Mouse (Mus musculus): ENCODE results near the gene Sirt4. TPM values are rescaled to one million over a fixed set of nuclear protein-coding genes. Genes with fewer than 3 reads are reported as not detected.
A peak's percentile ranks its signal among the peaks of the same experiment; 100 is the strongest.

Gene Sirt4
- polyA plus RNA-seq, 1 experiment from 2014 or later = 18.7 TPM

DNA sequence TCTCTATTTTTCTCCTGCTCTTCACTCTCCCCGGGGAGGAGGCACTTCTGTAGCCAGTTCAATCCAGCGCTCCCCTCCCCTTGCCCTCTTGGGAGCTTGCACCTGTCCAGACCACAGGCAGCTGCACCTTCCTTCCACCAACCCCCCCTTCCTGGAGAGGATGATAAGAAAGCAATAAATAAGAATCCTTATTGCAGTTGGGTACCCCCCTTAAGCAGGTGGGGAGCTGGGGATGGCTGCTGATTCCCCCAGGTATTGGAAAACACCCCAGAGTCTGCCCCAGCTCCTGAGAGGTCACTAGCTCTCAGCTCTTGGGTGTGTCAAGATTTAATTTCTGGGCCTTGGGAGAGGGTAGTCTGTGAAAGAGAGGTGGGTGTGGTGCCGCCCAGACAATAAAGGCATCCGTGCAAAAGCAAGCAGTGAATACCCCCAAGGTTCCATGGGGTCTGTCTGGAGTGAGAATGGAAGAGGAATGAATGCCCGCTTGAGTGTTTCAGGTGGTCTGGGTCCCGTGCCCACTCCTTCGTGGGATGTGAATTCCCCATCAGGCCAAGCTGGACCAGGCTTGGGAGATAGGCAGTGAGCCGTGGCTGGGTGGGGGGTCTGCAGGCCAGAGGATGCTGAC is 48.7 kb downstream of the Sirt4 start:
- Histone ChIP-seq H3K27ac (ENCODE audit: low read length) (peak overlapping the region; percentile 35; the same call in 1 of the 2 replicates), H3K36me3 (ENCODE audit: control insufficient read depth, insufficient read depth) (no peaks in the 10 kb centered on the region), H3K4me2 (ENCODE audit: low read depth, low read length) (peak overlapping the region; percentile 86), H3K9ac (ENCODE audit: low read length) (peak overlapping the region; percentile 82), H3K27me3 (ENCODE audit: control insufficient read depth, insufficient read depth, low read length) (peaks cover 9% of the 10 kb centered on the region; the same call in 1 of the 2 replicates), H3K4me3 (ENCODE audit: low read length) (peak overlapping the region; percentile 57), H3K4me1 (ENCODE audit: control insufficient read depth, insufficient read depth, low read length) (peaks cover 9% of the 10 kb centered on the region), H3K9me3 (replicated peaks; ENCODE audit: control insufficient read depth, low read length) (no peaks in the 10 kb centered on the region)
- no peak for ATAC-seq (replicated peaks; ENCODE audit: extremely low read depth, insufficient read depth, low FRiP score)
- WGBS = 46% methylated on average over 8 of the region's 8 CpGs

DNA sequence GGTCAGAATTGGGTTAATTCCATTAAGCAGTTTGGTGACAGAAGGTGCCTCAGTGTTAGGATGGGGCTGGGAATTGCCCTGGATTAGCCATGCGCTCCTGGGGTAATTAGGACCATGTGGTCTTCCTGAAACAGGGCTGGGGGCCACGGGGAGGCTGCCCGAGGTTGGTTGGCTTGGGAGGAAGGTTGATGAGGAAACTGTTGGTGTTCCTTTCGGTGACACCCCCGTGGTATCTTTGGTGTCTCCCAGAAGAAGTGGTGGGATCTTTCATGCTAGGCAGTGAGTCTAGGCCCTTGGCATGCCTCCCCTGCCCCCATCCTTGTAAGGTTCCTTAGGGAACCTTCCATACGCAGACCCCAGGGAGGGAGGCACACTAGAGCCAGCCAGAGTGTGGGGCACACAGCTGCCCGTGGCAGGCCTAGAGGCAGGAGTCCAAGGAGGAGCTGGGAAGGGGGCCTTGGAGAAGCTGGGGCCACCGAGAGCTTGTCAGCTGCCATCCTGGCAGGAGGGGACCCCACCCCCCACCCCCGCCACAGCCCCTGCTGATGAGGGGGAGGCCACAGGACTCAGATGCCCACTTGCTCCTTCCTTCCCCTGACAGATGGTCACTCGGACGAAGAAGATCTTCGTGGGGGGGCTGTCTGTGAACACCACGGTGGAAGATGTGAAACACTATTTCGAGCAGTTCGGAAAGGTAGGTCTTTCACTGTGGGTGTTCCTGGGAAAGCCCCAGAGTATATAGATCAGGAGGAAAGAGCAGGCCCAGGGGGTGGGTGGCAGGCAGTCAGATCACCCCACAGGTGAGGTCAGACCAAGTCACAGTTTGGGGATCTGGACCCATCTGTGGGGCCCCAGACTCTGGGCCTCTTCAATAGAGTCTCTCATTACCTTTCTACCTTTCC is 49.4 kb downstream of the Sirt4 start:
- Histone ChIP-seq H3K9ac (ENCODE audit: low read length) (no peak overlapping the region; the same call in 1 of the 2 replicates), H3K36me3 (ENCODE audit: control insufficient read depth, insufficient read depth) (no peaks in the 10 kb centered on the region), H3K9me3 (replicated peaks; ENCODE audit: control insufficient read depth, low read length) (no peaks in the 10 kb centered on the region), H3K27ac (ENCODE audit: low read length) (no peak overlapping the region), H3K4me3 (ENCODE audit: low read length) (no peak overlapping the region), H3K4me2 (ENCODE audit: low read depth, low read length) (no peak overlapping the region), H3K4me1 (ENCODE audit: control insufficient read depth, insufficient read depth, low read length) (peaks cover 9% of the 10 kb centered on the region), H3K27me3 (ENCODE audit: control insufficient read depth, insufficient read depth, low read length) (peaks cover 11% of the 10 kb centered on the region; the same call in 1 of the 2 replicates)
- WGBS = 63% methylated on average over 15 of the region's 15 CpGs
- ATAC-seq (replicated peaks; ENCODE audit: extremely low read depth, insufficient read depth, low FRiP score) = no peak

DNA sequence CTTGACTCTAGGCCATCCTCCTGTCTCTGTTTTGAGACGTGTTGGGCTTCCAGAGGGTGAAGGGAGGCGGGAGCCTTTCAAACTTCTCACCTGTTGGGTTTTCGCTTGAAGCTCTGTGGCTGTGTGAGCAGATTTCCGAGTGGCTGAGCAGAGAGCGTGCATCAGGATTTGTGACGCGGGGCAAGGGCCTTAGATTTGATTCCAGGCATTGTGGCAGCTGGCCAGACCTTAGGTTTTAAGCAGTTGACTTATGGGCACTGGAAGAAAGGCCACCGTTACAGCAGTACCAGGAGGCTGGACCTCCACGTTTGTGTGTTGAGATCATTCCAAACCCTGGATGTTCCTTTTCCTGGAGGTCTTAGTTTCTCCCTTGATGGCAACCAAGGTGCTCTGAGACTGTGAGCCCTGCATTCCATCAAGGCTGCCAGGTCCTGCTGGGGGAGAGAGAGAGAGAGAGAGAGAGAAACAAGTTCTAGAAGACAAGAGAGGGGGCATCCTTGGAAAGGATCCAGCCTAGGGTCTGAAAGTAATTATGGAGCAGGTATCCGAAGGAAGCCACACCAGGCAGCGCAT is 50.2 kb downstream of the Sirt4 start:
- peaks cover 11% of the 10 kb centered on the region; the same call in 1 of the 2 replicates for H3K27me3 ChIP-seq (ENCODE audit: control insufficient read depth, insufficient read depth, low read length)
- 71% methylated on average over 11 of the region's 11 CpGs for WGBS
- no peak overlapping the region for H3K27ac ChIP-seq (ENCODE audit: low read length)
- no peaks in the 10 kb centered on the region for H3K36me3 ChIP-seq (ENCODE audit: control insufficient read depth, insufficient read depth)
- no peak overlapping the region for H3K4me2 ChIP-seq (ENCODE audit: low read depth, low read length)
- no peak for ATAC-seq (replicated peaks; ENCODE audit: extremely low read depth, insufficient read depth, low FRiP score)
- no peak overlapping the region for H3K9ac ChIP-seq (ENCODE audit: low read length)
- no peak overlapping the region for H3K4me3 ChIP-seq (ENCODE audit: low read length)
- H3K9me3 ChIP-seq (replicated peaks; ENCODE audit: control insufficient read depth, low read length) = no peaks in the 10 kb centered on the region
- peaks cover 9% of the 10 kb centered on the region for H3K4me1 ChIP-seq (ENCODE audit: control insufficient read depth, insufficient read depth, low read length)

DNA sequence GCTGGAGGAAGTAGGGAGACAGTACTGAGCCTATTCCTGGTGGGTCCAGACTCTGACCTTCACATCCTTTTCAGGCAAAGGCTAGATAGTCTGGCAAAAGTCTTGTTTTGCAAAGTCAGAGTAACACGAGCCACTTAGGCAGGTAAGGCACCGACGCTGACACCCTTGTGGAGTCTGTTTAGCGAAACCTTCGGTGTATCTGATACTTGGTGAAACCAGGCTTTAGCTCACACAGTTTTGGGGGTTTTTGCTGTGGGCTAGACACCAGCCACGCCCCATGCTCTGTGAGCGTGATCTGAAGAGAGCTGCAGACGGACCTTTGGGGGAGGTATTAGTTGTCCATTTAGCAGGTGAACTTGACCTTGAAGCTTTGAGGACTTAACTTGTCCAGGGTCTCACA is 51.3 kb downstream of the Sirt4 start:
- Histone ChIP-seq H3K9ac (ENCODE audit: low read length) (no peak overlapping the region), H3K27me3 (ENCODE audit: control insufficient read depth, insufficient read depth, low read length) (peaks cover 21% of the 10 kb centered on the region), H3K4me1 (ENCODE audit: control insufficient read depth, insufficient read depth, low read length) (peaks cover 13% of the 10 kb centered on the region), H3K27ac (ENCODE audit: low read length) (no peak overlapping the region), H3K36me3 (ENCODE audit: control insufficient read depth, insufficient read depth) (no peaks in the 10 kb centered on the region), H3K4me3 (ENCODE audit: low read length) (no peak overlapping the region), H3K4me2 (ENCODE audit: low read depth, low read length) (no peak overlapping the region), H3K9me3 (replicated peaks; ENCODE audit: control insufficient read depth, low read length) (no peaks in the 10 kb centered on the region)
- 82% methylated on average over 8 of the region's 8 CpGs for WGBS
- no peak for ATAC-seq (replicated peaks; ENCODE audit: extremely low read depth, insufficient read depth, low FRiP score)

DNA sequence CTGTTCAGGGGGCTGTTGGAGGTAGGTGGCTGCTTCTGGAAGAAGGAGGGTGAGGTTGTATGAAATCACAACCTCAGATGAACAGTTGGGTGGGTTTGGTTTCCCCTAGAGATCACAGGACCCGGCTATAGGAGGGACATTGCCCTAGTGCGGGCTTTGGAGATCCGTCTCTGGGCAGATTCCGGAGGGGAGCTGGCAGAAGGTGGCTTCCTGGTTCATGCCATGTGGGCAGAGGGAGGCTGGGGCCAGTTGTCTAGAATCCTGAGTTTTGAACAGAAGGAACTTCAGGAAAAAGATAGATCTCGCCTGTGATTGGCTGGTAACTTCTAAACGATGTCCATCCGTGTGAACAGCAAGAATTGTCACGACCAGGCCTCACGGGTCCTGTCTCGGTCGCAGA is 52.1 kb downstream of the Sirt4 start:
- Histone ChIP-seq H3K36me3 (ENCODE audit: control insufficient read depth, insufficient read depth) (no peaks in the 10 kb centered on the region), H3K4me1 (ENCODE audit: control insufficient read depth, insufficient read depth, low read length) (peaks cover 13% of the 10 kb centered on the region), H3K4me3 (ENCODE audit: low read length) (no peak overlapping the region), H3K4me2 (ENCODE audit: low read depth, low read length) (no peak overlapping the region), H3K27ac (ENCODE audit: low read length) (no peak overlapping the region), H3K9ac (ENCODE audit: low read length) (no peak overlapping the region), H3K27me3 (ENCODE audit: control insufficient read depth, insufficient read depth, low read length) (peaks cover 26% of the 10 kb centered on the region), H3K9me3 (replicated peaks; ENCODE audit: control insufficient read depth, low read length) (no peaks in the 10 kb centered on the region)
- no peak for ATAC-seq (replicated peaks; ENCODE audit: extremely low read depth, insufficient read depth, low FRiP score)
- 81% methylated on average over 11 of the region's 11 CpGs for WGBS

DNA sequence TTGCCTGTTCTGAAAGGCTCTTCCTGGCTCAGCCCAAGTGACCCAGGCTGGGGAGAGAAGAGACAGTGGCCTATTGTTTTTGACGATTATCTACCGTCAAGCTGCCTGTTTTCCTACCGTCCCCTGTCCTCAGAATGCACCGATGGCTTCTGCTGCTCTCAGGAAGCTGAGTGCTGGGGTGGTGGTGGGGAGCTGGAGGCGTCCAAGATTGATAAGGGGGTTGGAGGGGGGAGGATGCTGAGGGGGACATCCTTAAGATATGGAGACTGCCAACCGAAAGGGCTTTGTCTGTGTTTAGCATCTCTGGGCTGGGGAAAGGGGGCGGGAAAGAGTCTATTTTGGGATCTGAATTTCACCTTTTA is 52.6 kb downstream of the Sirt4 start:
- WGBS = 33% methylated on average over 7 of the region's 7 CpGs
- H3K9me3 ChIP-seq (replicated peaks; ENCODE audit: control insufficient read depth, low read length) = no peaks in the 10 kb centered on the region
- H3K4me1 ChIP-seq (ENCODE audit: control insufficient read depth, insufficient read depth, low read length) = peaks cover 12% of the 10 kb centered on the region
- no peak overlapping the region for H3K9ac ChIP-seq (ENCODE audit: low read length)
- no peaks in the 10 kb centered on the region for H3K36me3 ChIP-seq (ENCODE audit: control insufficient read depth, insufficient read depth)
- no peak overlapping the region for H3K4me3 ChIP-seq (ENCODE audit: low read length)
- no peak for ATAC-seq (replicated peaks; ENCODE audit: extremely low read depth, insufficient read depth, low FRiP score)
- H3K4me2 ChIP-seq (ENCODE audit: low read depth, low read length) = no peak overlapping the region
- peaks cover 28% of the 10 kb centered on the region for H3K27me3 ChIP-seq (ENCODE audit: control insufficient read depth, insufficient read depth, low read length)
- H3K27ac ChIP-seq (ENCODE audit: low read length) = no peak overlapping the region

DNA sequence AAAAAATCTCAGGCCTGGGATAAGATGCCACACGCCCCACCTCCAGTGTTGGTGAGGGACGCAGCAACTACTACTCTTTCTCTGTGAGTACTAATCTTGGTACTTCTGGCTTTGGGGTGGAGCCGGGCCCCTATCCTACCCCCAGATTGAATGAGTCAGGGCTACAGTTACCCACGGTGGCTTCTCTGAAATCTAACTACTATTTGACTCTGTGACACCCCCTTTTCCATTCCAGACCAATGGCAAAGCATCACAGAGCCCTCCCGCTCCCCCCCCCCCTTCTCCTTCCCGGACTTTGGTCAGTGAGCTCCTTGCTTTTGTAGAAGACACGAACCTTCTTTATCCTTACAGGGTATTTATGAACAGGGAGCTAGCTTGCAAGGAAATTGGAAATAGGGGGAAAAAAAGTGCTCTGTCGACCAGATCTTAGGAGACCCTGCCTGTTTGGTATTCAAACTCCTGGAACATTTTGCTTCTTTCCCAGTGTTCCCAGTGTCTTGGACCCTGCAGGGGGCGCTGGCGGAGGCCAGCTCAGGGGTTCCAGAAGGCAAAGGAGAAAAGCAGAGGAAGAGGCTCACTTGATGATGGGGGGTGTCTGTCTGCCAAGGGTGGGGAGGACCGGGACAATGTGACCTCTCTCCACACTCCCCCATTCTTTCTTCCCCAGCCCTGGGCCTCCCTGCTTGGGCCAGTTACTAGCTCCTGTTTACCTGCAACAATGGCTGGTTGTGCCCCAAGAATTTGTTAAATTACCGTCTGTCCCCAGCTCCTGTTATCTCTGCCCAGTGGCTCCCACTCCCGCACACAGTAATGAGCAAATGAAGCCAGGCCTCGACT is 53.2 kb downstream of the Sirt4 start:
- H3K27me3 ChIP-seq (ENCODE audit: control insufficient read depth, insufficient read depth, low read length) = peaks cover 31% of the 10 kb centered on the region
- no peak overlapping the region for H3K9ac ChIP-seq (ENCODE audit: low read length)
- peak overlapping the region; percentile 97 for H3K4me2 ChIP-seq (ENCODE audit: low read depth, low read length)
- H3K27ac ChIP-seq (ENCODE audit: low read length) = no peak overlapping the region
- peaks cover 8% of the 10 kb centered on the region for H3K4me1 ChIP-seq (ENCODE audit: control insufficient read depth, insufficient read depth, low read length)
- ATAC-seq (replicated peaks; ENCODE audit: extremely low read depth, insufficient read depth, low FRiP score) = no peak
- 26% methylated on average over 14 of the region's 14 CpGs for WGBS
- H3K36me3 ChIP-seq (ENCODE audit: control insufficient read depth, insufficient read depth) = no peaks in the 10 kb centered on the region
- H3K4me3 ChIP-seq (ENCODE audit: low read length) = peak overlapping the region; percentile 83
- H3K9me3 ChIP-seq (replicated peaks; ENCODE audit: control insufficient read depth, low read length) = no peaks in the 10 kb centered on the region

DNA sequence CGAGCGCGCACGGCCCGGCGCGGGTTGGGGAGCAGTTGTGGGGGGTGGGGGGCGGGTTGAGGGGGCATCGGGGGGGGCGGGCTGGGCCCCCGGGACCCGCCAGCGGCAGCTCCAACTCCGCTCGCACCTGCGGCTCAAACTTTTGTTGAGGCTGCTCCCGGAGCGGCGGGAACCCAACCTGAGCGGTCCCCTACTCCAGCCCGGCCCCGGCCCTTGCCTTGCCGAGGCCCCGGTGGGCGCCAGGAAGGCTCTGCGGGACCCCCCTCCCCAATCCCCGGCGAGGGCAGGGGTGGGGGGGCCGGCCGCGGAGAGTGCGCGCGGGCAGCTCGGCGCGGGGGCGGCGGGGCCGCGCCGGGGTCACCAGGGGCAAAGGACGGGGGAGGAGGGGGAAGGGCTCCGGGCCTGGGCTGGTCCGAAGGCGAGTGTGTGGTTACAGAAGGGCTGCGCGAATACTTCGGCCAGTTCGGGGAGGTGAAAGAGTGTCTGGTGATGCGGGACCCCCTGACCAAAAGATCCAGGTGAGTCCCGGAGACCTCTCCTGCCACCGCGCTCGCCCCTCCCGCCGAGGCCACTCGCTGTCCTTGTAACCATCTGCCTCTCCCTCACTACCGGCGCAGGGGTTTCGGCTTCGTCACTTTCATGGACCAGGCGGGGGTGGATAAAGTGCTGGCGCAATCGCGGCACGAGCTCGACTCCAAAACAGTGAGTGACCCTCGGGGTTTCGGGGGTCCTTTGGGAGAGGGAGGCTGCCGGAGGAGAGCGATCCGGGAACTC is 54.2 kb downstream of the Sirt4 start:
- H3K27ac ChIP-seq (ENCODE audit: low read length) = no peak overlapping the region
- H3K4me1 ChIP-seq (ENCODE audit: control insufficient read depth, insufficient read depth, low read length) = peaks cover 4% of the 10 kb centered on the region
- H3K9me3 ChIP-seq (replicated peaks; ENCODE audit: control insufficient read depth, low read length) = no peaks in the 10 kb centered on the region
- peak overlapping the region; percentile 84 for H3K9ac ChIP-seq (ENCODE audit: low read length)
- H3K4me2 ChIP-seq (ENCODE audit: low read depth, low read length) = peak overlapping the region; percentile 97
- H3K27me3 ChIP-seq (ENCODE audit: control insufficient read depth, insufficient read depth, low read length) = peaks cover 35% of the 10 kb centered on the region
- no peak for ATAC-seq (replicated peaks; ENCODE audit: extremely low read depth, insufficient read depth, low FRiP score)
- 3% methylated on average over 59 of the region's 73 CpGs for WGBS
- no peaks in the 10 kb centered on the region for H3K36me3 ChIP-seq (ENCODE audit: control insufficient read depth, insufficient read depth)
- H3K4me3 ChIP-seq (ENCODE audit: low read length) = peak overlapping the region; percentile 83
